Mouse (Mus musculus): ENCODE results near the gene Txlng. TPM values are rescaled to one million over a fixed set of nuclear protein-coding genes. Genes with fewer than 3 reads are reported as not detected.

Gene Txlng
- polyA plus RNA-seq, 1 experiment from 2014 or later, result 11.7 TPM

- Histone ChIP-seq H3K9ac (ENCODE audit: low read length) (peak within 1 kb of the TSS; percentile 91), H3K4me1 (ENCODE audit: control insufficient read depth in 2 of 2, insufficient read depth in 2 of 2, low read length in 2 of 2) (peaks cover 0 to 8% of the 10 kb centered on the region in 2 experiments; a peak in 2 of 4 replicates), H3K36me3 (ENCODE audit: control insufficient read depth, insufficient read depth, low read length) (peaks cover 17% of the 10 kb centered on the region), H3K4me2 (ENCODE audit: low read length) (peak within 1 kb of the TSS; percentile 66), H3K4me3 (ENCODE audit: control insufficient read depth in 1 of 2, insufficient read depth in 1 of 2, low read depth in 1 of 2, low read length in 2 of 2) (peak within 1 kb of the TSS; percentile 72 to 85), H3K27ac (replicated peaks in 1 of 2; ENCODE audit: control insufficient read depth in 1 of 2, insufficient read depth in 1 of 2, low read depth in 2 of 2, low read length in 2 of 2) (peak within 1 kb of the TSS; percentile 98 to 99), H3K27me3 (ENCODE audit: control insufficient read depth, insufficient read depth, low read length) (no peaks in the 10 kb centered on the region), H3K9me3 (ENCODE audit: control insufficient read depth, low read length) (no peaks in the 10 kb centered on the region)
- ATAC-seq (ENCODE audit: insufficient number of reproducible peaks, insufficient read depth, low FRiP score, low read depth), result peak; percentile 96
- WGBS, result 17% methylated on average over 63 of the region's 100 CpGs
Measured at GRCm38 (mm10) chrX:162760115-162760942, 68.9 kb downstream of the Txlng start, which contains the start of gene Rbbp7. TSS of gene Rbbp7 (plus strand) at chrX:162760402.

- Histone ChIP-seq H3K9ac (ENCODE audit: low read length) (peak overlapping the region; percentile 67), H3K27ac (replicated peaks in 1 of 2; ENCODE audit: control insufficient read depth in 1 of 2, insufficient read depth in 1 of 2, low read depth in 2 of 2, low read length in 2 of 2) (peak overlapping the region; percentile 96 to 98), H3K4me1 (ENCODE audit: control insufficient read depth in 2 of 2, insufficient read depth in 2 of 2, low read length in 2 of 2) (peaks cover 0 to 8% of the 10 kb centered on the region in 2 experiments; a peak in 2 of 4 replicates), H3K4me2 (ENCODE audit: low read length) (peak overlapping the region; percentile 60), H3K36me3 (ENCODE audit: control insufficient read depth, insufficient read depth, low read length) (peaks cover 13% of the 10 kb centered on the region), H3K27me3 (ENCODE audit: control insufficient read depth, insufficient read depth, low read length) (no peaks in the 10 kb centered on the region), H3K9me3 (ENCODE audit: control insufficient read depth, low read length) (no peaks in the 10 kb centered on the region), H3K4me3 (ENCODE audit: control insufficient read depth in 1 of 2, insufficient read depth in 1 of 2, low read depth in 1 of 2, low read length in 2 of 2) (peak overlapping the region; percentile 21 to 40)
- no peak for ATAC-seq (ENCODE audit: insufficient number of reproducible peaks, insufficient read depth, low FRiP score, low read depth)
- 19% methylated on average over 32 of the region's 32 CpGs for WGBS
Measured at GRCm38 (mm10) chrX:162759251-162760114, 69.8 kb downstream of the Txlng start.

- H3K9ac ChIP-seq (ENCODE audit: low read length), result no peak overlapping the region
- H3K36me3 ChIP-seq (ENCODE audit: control insufficient read depth, insufficient read depth, low read length), result no peaks in the 10 kb centered on the region
- no peaks in the 10 kb centered on the region for H3K9me3 ChIP-seq (ENCODE audit: control insufficient read depth, low read length)
- no peaks in the 10 kb centered on the region for H3K27me3 ChIP-seq (ENCODE audit: control insufficient read depth, insufficient read depth, low read length)
- no peak overlapping the region for H3K4me3 ChIP-seq (ENCODE audit: control insufficient read depth in 1 of 2, insufficient read depth in 1 of 2, low read depth in 1 of 2, low read length in 2 of 2)
- H3K4me2 ChIP-seq (ENCODE audit: low read length), result no peak overlapping the region
- H3K27ac ChIP-seq (replicated peaks in 1 of 2; ENCODE audit: control insufficient read depth in 1 of 2, insufficient read depth in 1 of 2, low read depth in 2 of 2, low read length in 2 of 2), result no peak overlapping the region
- 57% methylated on average over 7 of the region's 7 CpGs for whole genome bisulfite sequencing
- H3K4me1 ChIP-seq (ENCODE audit: control insufficient read depth in 2 of 2, insufficient read depth in 2 of 2, low read length in 2 of 2), result peaks cover 0 to 8% of the 10 kb centered on the region in 2 experiments; a peak in 2 of 4 replicates
- ATAC-seq (ENCODE audit: insufficient number of reproducible peaks, insufficient read depth, low FRiP score, low read depth), result no peak
Measured at GRCm38 (mm10) chrX:162756058-162756457, 73.2 kb downstream of the Txlng start.

GRCm38 (mm10) chrX:162754314-162754713 is 74.9 kb downstream of the Txlng start:
- Histone ChIP-seq H3K27me3 (ENCODE audit: control insufficient read depth, insufficient read depth, low read length) (no peaks in the 10 kb centered on the region), H3K4me1 (ENCODE audit: control insufficient read depth in 2 of 2, insufficient read depth in 2 of 2, low read length in 2 of 2) (peaks cover 0 to 6% of the 10 kb centered on the region in 2 experiments; a peak in 2 of 4 replicates), H3K4me2 (ENCODE audit: low read length) (no peak overlapping the region), H3K27ac (replicated peaks in 1 of 2; ENCODE audit: control insufficient read depth in 1 of 2, insufficient read depth in 1 of 2, low read depth in 2 of 2, low read length in 2 of 2) (no peak overlapping the region), H3K4me3 (ENCODE audit: control insufficient read depth in 1 of 2, insufficient read depth in 1 of 2, low read depth in 1 of 2, low read length in 2 of 2) (no peak overlapping the region), H3K9me3 (ENCODE audit: control insufficient read depth, low read length) (no peaks in the 10 kb centered on the region), H3K9ac (ENCODE audit: low read length) (no peak overlapping the region), H3K36me3 (ENCODE audit: control insufficient read depth, insufficient read depth, low read length) (no peaks in the 10 kb centered on the region)
- no peak for ATAC-seq (ENCODE audit: insufficient number of reproducible peaks, insufficient read depth, low FRiP score, low read depth)
- WGBS, result 90% methylated on average over 4 of the region's 4 CpGs

GRCm38 (mm10) chrX:162752418-162752817 is 76.8 kb downstream of the Txlng start:
- Histone ChIP-seq H3K36me3 (ENCODE audit: control insufficient read depth, insufficient read depth, low read length) (no peaks in the 10 kb centered on the region), H3K4me2 (ENCODE audit: low read length) (no peak overlapping the region), H3K9ac (ENCODE audit: low read length) (no peak overlapping the region), H3K27me3 (ENCODE audit: control insufficient read depth, insufficient read depth, low read length) (no peaks in the 10 kb centered on the region), H3K4me1 (ENCODE audit: control insufficient read depth in 2 of 2, insufficient read depth in 2 of 2, low read length in 2 of 2) (no peaks in the 10 kb centered on the region; a peak in 1 of 4 replicates), H3K27ac (replicated peaks in 1 of 2; ENCODE audit: control insufficient read depth in 1 of 2, insufficient read depth in 1 of 2, low read depth in 2 of 2, low read length in 2 of 2) (no peak overlapping the region), H3K9me3 (ENCODE audit: control insufficient read depth, low read length) (no peaks in the 10 kb centered on the region), H3K4me3 (ENCODE audit: control insufficient read depth in 1 of 2, insufficient read depth in 1 of 2, low read depth in 1 of 2, low read length in 2 of 2) (no peak overlapping the region)
- no peak for ATAC-seq (ENCODE audit: insufficient number of reproducible peaks, insufficient read depth, low FRiP score, low read depth)
- WGBS, result 84% methylated on average over 2 of the region's 2 CpGs

- 30% methylated on average over 9 of the region's 9 CpGs for WGBS
Measured at GRCm38 (mm10) chrX:162748696-162749420, 80.4 kb downstream of the Txlng start.

More at GRCm38 (mm10) chrX:162748696-162749420, 80.4 kb downstream of the Txlng start:
- no peak for ATAC-seq (ENCODE audit: insufficient number of reproducible peaks, insufficient read depth, low FRiP score, low read depth)
- H3K4me2 ChIP-seq (ENCODE audit: low read length), result no peak overlapping the region
- no peaks in the 10 kb centered on the region; a peak in 1 of 4 replicates for H3K4me1 ChIP-seq (ENCODE audit: control insufficient read depth in 2 of 2, insufficient read depth in 2 of 2, low read length in 2 of 2)
- no peak overlapping the region for H3K4me3 ChIP-seq (ENCODE audit: control insufficient read depth in 1 of 2, insufficient read depth in 1 of 2, low read depth in 1 of 2, low read length in 2 of 2)
- no peaks in the 10 kb centered on the region for H3K9me3 ChIP-seq (ENCODE audit: control insufficient read depth, low read length)
- no peaks in the 10 kb centered on the region for H3K36me3 ChIP-seq (ENCODE audit: control insufficient read depth, insufficient read depth, low read length)
- H3K27me3 ChIP-seq (ENCODE audit: control insufficient read depth, insufficient read depth, low read length), result no peaks in the 10 kb centered on the region
- peak overlapping the region; percentile 28 to 41; a peak in 2 of 4 replicates for H3K27ac ChIP-seq (replicated peaks in 1 of 2; ENCODE audit: control insufficient read depth in 1 of 2, insufficient read depth in 1 of 2, low read depth in 2 of 2, low read length in 2 of 2)
- H3K9ac ChIP-seq (ENCODE audit: low read length), result no peak overlapping the region
